Mouse (Mus musculus) heart, postnatal 0 days (tissue): Measurements from ENCODE around the gene Set. TPM values are rescaled to one million over a fixed set of nuclear protein-coding genes. Genes with fewer than 3 reads are reported as not detected.

Source experiments
- ATAC-seq: fragments of 200-750 bp; cut with Nextera tagmentation; 2 replicates; pipeline ENCODE4 v1.8.0; 2017; ENCODE audit warnings: low read depth, moderate number of reproducible peaks, moderate library complexity; ENCODE audit not compliant: insufficient read depth
- DNase-seq: peaks from one replicate; pipeline ENCODE4 v3.0.0-alpha.2; 2016; ENCODE audit warnings: low spot score
- H3K27ac ChIP-seq: fragments of 300-500 bp; sonication (generic); 2 replicates; pipeline ENCODE4 v1.5.1; 2014; ENCODE audit warnings: low read depth, mild to moderate bottlenecking
- H3K27me3 ChIP-seq: fragments of 300-500 bp; sonication (generic); 2 replicates; pipeline ENCODE4 v1.6.1; 2014; ENCODE audit warnings: low read length, mixed read lengths; ENCODE audit not compliant: control insufficient read depth, insufficient read depth
- H3K36me3 ChIP-seq: fragments of 300-500 bp; sonication (generic); replicated peaks from 2 replicates; pipeline ENCODE4 v1.6.1; 2014; ENCODE audit warnings: low read length, mixed read lengths; ENCODE audit not compliant: control insufficient read depth, insufficient read depth
- H3K4me1 ChIP-seq: fragments of 300-500 bp; sonication (generic); 2 replicates; pipeline ENCODE4 v1.6.1; 2014; ENCODE audit warnings: antibody characterized with exemption; ENCODE audit not compliant: control insufficient read depth, insufficient read depth
- H3K4me2 ChIP-seq: fragments of 300-500 bp; sonication (generic); 2 replicates; pipeline ENCODE4 v1.6.1; 2014; ENCODE audit warnings: low read depth, mild to moderate bottlenecking, low read length, moderate library complexity
- H3K4me3 ChIP-seq: fragments of 300-500 bp; sonication (generic); 2 replicates; pipeline ENCODE4 v1.5.1; 2014; ENCODE audit warnings: low read depth, low read length
- H3K9ac ChIP-seq: fragments of 300-500 bp; sonication (generic); replicated peaks from 2 replicates; pipeline ENCODE4 v1.6.1; 2014; ENCODE audit warnings: low read depth, low read length, mixed read lengths
- H3K9me3 ChIP-seq: fragments of 300-500 bp; sonication (generic); replicated peaks from 2 replicates; pipeline ENCODE4 v1.6.1; 2016; ENCODE audit warnings: low read length; ENCODE audit not compliant: control insufficient read depth
- CTCF ChIP-seq: IDR thresholded peaks from 2 replicates; pipeline ENCODE4 v1.5.1; 2016; ENCODE audit warnings: antibody characterized with exemption, control low read depth, low read depth
- EP300 ChIP-seq: IDR thresholded peaks from 2 replicates; pipeline ENCODE4 v1.6.1; 2016; ENCODE audit warnings: antibody characterized with exemption, low read depth
- WGBS: fragments of 180-500 bp; shearing (Covaris S2); extraction: QIAGEN DNeasy Blood & Tissue Kit; methylation state at CpG from one replicate; pipeline ENCODE4 v1.1.7; 2014; 5-methylcytosine and 5-hydroxymethylcytosine counted together
- polyA plus RNA-seq: library from polyadenylated mRNA; unstranded; fragments of >200 nt; fragmentation: Nextera tagmentation; extraction: Ambion mirVana; gene quantifications from 2 replicates; pipeline ENCODE4 v1.2.1, GENCODE M21; 2015
- total RNA-seq: library from RNA; depleted of rRNA; stranded (reverse); fragments of >200 nt; gene quantifications from 2 replicates; pipeline ENCODE4 v1.2.3, GENCODE M21; 2014; ENCODE audit warnings: low replicate concordance

Set gene
- total and polyA plus RNA-seq, 2 experiments from 2014 or later = 103 to 139 TPM

GRCm38 (mm10) chr2:30092280-30092918 lies 35.2 kb downstream of the Set start:
- DNase-seq (no peak), ATAC-seq (no peak)
- 0 out of 2 replicates have a peak, but pooled peaks cover 6% of the 10 kb centered on the region for H3K4me1 ChIP-seq
- 0 out of 2 replicates have a peak, but pooled peaks cover 3% of the 10 kb centered on the region for H3K36me3 ChIP-seq
- H3K27ac ChIP-seq = no peak overlapping the region
- WGBS = 38% methylated on average over 6 of the region's 6 CpGs
- peak overlapping the region; percentile 57; the same call in 1 of the 2 replicates for H3K9ac ChIP-seq
- H3K4me3 ChIP-seq = peak overlapping the region; percentile 68; the same call in 1 of the 2 replicates
- H3K27me3 ChIP-seq = no peaks in the 10 kb centered on the region
- TF ChIP-seq CTCF (no peak), EP300 (no peak)
- peak overlapping the region; percentile 78; the same call in 1 of the 2 replicates for H3K4me2 ChIP-seq
- no peaks in the 10 kb centered on the region for H3K9me3 ChIP-seq

GRCm38 (mm10) chr2:30093471-30094207 lies 36.5 kb downstream of the Set start, which contains the start of gene Zdhhc12:
TSS of gene Zdhhc12 (minus strand) at chr2:30093648.
- TF ChIP-seq CTCF (no peak), EP300 (no peak)
- under 1% methylated on average over 48 of the region's 51 CpGs for WGBS
- Histone ChIP-seq H3K27me3 (no peaks in the 10 kb centered on the region), H3K9me3 (no peaks in the 10 kb centered on the region), H3K4me1 (0 out of 2 replicates have a peak, but pooled peaks cover 6% of the 10 kb centered on the region), H3K4me2 (peak within 1 kb of the TSS; percentile 78), H3K9ac (peak within 1 kb of the TSS; percentile 57), H3K36me3 (peaks cover 3% of the 10 kb centered on the region; the same call in 1 of the 2 replicates), H3K27ac (peak within 1 kb of the TSS; percentile 3; the same call in 1 of the 2 replicates), H3K4me3 (peak within 1 kb of the TSS; percentile 68)
- ATAC-seq = peak; percentile 97
- DNase-seq = peak; percentile 95

GRCm38 (mm10) chr2:30094208-30094588 lies 37.0 kb downstream of the Set start:
- H3K27ac ChIP-seq = peak overlapping the region; percentile 3; the same call in 1 of the 2 replicates
- 3% methylated on average over 13 of the region's 13 CpGs for WGBS

GRCm38 (mm10) chr2:30095882-30096527 lies 38.8 kb downstream of the Set start:
- Histone ChIP-seq H3K9ac (no peak overlapping the region), H3K4me3 (no peak overlapping the region), H3K27ac (no peak overlapping the region), H3K4me1 (0 out of 2 replicates have a peak, but pooled peaks cover 6% of the 10 kb centered on the region), H3K9me3 (no peaks in the 10 kb centered on the region), H3K27me3 (no peaks in the 10 kb centered on the region), H3K36me3 (peaks cover 17% of the 10 kb centered on the region), H3K4me2 (no peak overlapping the region)
- WGBS = 83% methylated on average over 2 of the region's 2 CpGs
- ATAC-seq = no peak
- peak; percentile 54 for DNase-seq
- TF ChIP-seq CTCF (peak; percentile 64), EP300 (no peak)

More at GRCm38 (mm10) chr2:30094208-30094588, 37.0 kb downstream of the Set start:
- H3K9me3 ChIP-seq = no peaks in the 10 kb centered on the region
- H3K9ac ChIP-seq = peak overlapping the region; percentile 57; the same call in 1 of the 2 replicates
- peaks cover 5% of the 10 kb centered on the region; the same call in 1 of the 2 replicates for H3K36me3 ChIP-seq
- H3K27me3 ChIP-seq = no peaks in the 10 kb centered on the region
- H3K4me1 ChIP-seq = 0 out of 2 replicates have a peak, but pooled peaks cover 6% of the 10 kb centered on the region
- no peak for ATAC-seq
- TF ChIP-seq EP300 = no peak
- no peak for TF ChIP-seq CTCF
- H3K4me3 ChIP-seq = peak overlapping the region; percentile 68
- DNase-seq = no peak
- H3K4me2 ChIP-seq = peak overlapping the region; percentile 78

GRCm38 (mm10) chr2:30100214-30100613 lies 43.0 kb downstream of the Set start:
- Histone ChIP-seq H3K4me3 (no peak overlapping the region), H3K27me3 (no peaks in the 10 kb centered on the region), H3K4me2 (no peak overlapping the region), H3K9ac (no peak overlapping the region), H3K36me3 (peaks cover 45% of the 10 kb centered on the region), H3K9me3 (no peaks in the 10 kb centered on the region), H3K4me1 (no peaks in the 10 kb centered on the region), H3K27ac (no peak overlapping the region)
- TF ChIP-seq CTCF (no peak), EP300 (no peak)
- ATAC-seq (no peak), DNase-seq (no peak)
- 60% methylated on average over 4 of the region's 4 CpGs for WGBS
